8 mouse cellular contexts compared by ENCODE assay signal in genomic region chr17:83954291-83955057, GRCm38 (mm10).
DNase-seq lines count a peak whose midpoint lies in the region.

No protein-coding gene starts in this region.

- H3K4me3 ChIP-seq in hindbrain, embryonic 10.5 days: peak overlapping the region; percentile 18; the same call in 1 of the 2 replicates

- H3K27me3 ChIP-seq in hindbrain, embryonic 10.5 days (ENCODE audit: insufficient read depth, poor library complexity, severe bottlenecking): 0 out of 2 replicates have a peak, but pooled peaks cover 12% of the 10 kb centered on the region

- peak; percentile 71 for DNase-seq in urinary bladder, postnatal 14 days (ENCODE audit: low spot score)
- no peak for DNase-seq in urinary bladder, postnatal 25 days (ENCODE audit: low spot score)
- DNase-seq in frontal cortex, postnatal 14 days (ENCODE audit: low spot score in 2 of 2): peak; percentile 57 to 59
- DNase-seq in hindbrain, embryonic 10.5 days (ENCODE audit: low spot score): peak; percentile 85
- peak; percentile 43 to 67 for DNase-seq in layer of hippocampus, postnatal 14 days (ENCODE audit: low spot score in 2 of 2)
- peak; percentile 55 for DNase-seq in lung, postnatal 14 days
- DNase-seq in right cerebral cortex, postnatal 25 days: peak; percentile 64
- no peak for DNase-seq in B cell, adult 2 months

- H3K27ac ChIP-seq in hindbrain, embryonic 10.5 days: peak overlapping the region; percentile 96

- WGBS in hindbrain, embryonic 10.5 days: 9% methylated on average over 16 of the region's 16 CpGs

- H3K9me3 ChIP-seq in hindbrain, embryonic 10.5 days: no peaks in the 10 kb centered on the region

- no peaks in the 10 kb centered on the region for H3K36me3 ChIP-seq in hindbrain, embryonic 10.5 days

- H3K4me1 ChIP-seq in hindbrain, embryonic 10.5 days (replicated peaks): peaks cover 82% of the 10 kb centered on the region

Comparison
In these comparisons a context has a peak if more than half of its experiments do, and no peak if none do; other contexts are left out.
1. DNase-seq: peak in urinary bladder, postnatal 14 days (single experiment), frontal cortex, postnatal 14 days (2 of 2), hindbrain, embryonic 10.5 days (single experiment), layer of hippocampus, postnatal 14 days (2 of 2), lung, postnatal 14 days (single experiment) and right cerebral cortex, postnatal 25 days (single experiment); none in urinary bladder, postnatal 25 days (single experiment) and B cell, adult 2 months (0 of 2).